Mouse (Mus musculus) cortical plate, adult 2 months (tissue): ENCODE data around the gene Gjc3.

Source experiments
- CTCF ChIP-seq: fragments of 200-500 bp; IDR thresholded peaks from 2 replicates; pipeline ENCODE4 v1.5.1; 2011; ENCODE audit warnings: mild to moderate bottlenecking, control low read depth, low read length; ENCODE audit not compliant: insufficient read depth; ENCODE audit errors: extremely low read depth
- POLR2A ChIP-seq: fragments of 200-500 bp; IDR thresholded peaks from 2 replicates; pipeline ENCODE4 v1.6.1; 2011; ENCODE audit warnings: mild to moderate bottlenecking, low read length, control low read depth; ENCODE audit not compliant: insufficient read depth; ENCODE audit errors: extremely low read depth

- TF ChIP-seq POLR2A (no peak), CTCF (no peak)
Observed at GRCm38 (mm10) chr5:137922171-137922570, 40.7 kb downstream of the Gjc3 start.
